Mouse (Mus musculus) hindbrain, embryonic 15.5 days (tissue): ENCODE data around the gene 3110082I17Rik. TPM values are rescaled to one million over a fixed set of nuclear protein-coding genes. Genes with fewer than 3 reads are reported as not detected.

Source experiments
- ATAC-seq: fragments of 200-750 bp; cut with Nextera tagmentation; 2 replicates; pipeline ENCODE4 v1.8.0; 2017; ENCODE audit warnings: low read depth, moderate number of reproducible peaks, moderate TSS enrichment; ENCODE audit not compliant: low FRiP score
- H3K27ac ChIP-seq: fragments of 300-500 bp; sonication (generic); replicated peaks from 2 replicates; pipeline ENCODE4 v1.5.1; 2015; ENCODE audit warnings: mild to moderate bottlenecking, inconsistent platforms
- H3K27me3 ChIP-seq: fragments of 300-500 bp; sonication (generic); 2 replicates; pipeline ENCODE4 v1.6.1; 2015; ENCODE audit warnings: control low read depth, inconsistent platforms
- H3K36me3 ChIP-seq: fragments of 300-500 bp; sonication (generic); 2 replicates; pipeline ENCODE4 v1.6.1; 2015; ENCODE audit warnings: control low read depth, inconsistent platforms
- H3K4me1 ChIP-seq: fragments of 300-500 bp; sonication (generic); replicated peaks from 2 replicates; pipeline ENCODE4 v1.6.1; 2015; ENCODE audit warnings: control low read depth, inconsistent platforms
- H3K4me2 ChIP-seq: fragments of 300-500 bp; sonication (generic); 2 replicates; pipeline ENCODE4 v1.6.1; 2015; ENCODE audit warnings: moderate library complexity, mild to moderate bottlenecking, inconsistent platforms
- H3K4me3 ChIP-seq: fragments of 300-500 bp; sonication (generic); 2 replicates; pipeline ENCODE4 v1.5.1; 2015; ENCODE audit warnings: mild to moderate bottlenecking, inconsistent platforms
- H3K9ac ChIP-seq: fragments of 300-500 bp; sonication (generic); 2 replicates; pipeline ENCODE4 v1.6.1; 2015; ENCODE audit warnings: inconsistent platforms
- H3K9me3 ChIP-seq: fragments of 300-500 bp; sonication (generic); 2 replicates; pipeline ENCODE4 v1.6.1; 2016; ENCODE audit warnings: control low read depth, inconsistent platforms
- WGBS: fragments of 180-500 bp; shearing (Covaris S2); methylation state at CpG from one replicate; pipeline ENCODE4 v1.1.7; 2015; 5-methylcytosine and 5-hydroxymethylcytosine counted together
- polyA plus RNA-seq: library from polyadenylated mRNA; unstranded; fragments of >200 nt; fragmentation: Nextera tagmentation; extraction: Ambion mirVana; gene quantifications from 2 replicates; pipeline ENCODE4 v1.2.1, GENCODE M21; 2015

3110082I17Rik gene
- polyA plus RNA-seq, 1 experiment from 2014 or later = 17.9 TPM

GRCm38 (mm10) chr5:139483171-139483848 lies 23.0 kb upstream of the 3110082I17Rik start:
- peaks cover 19% of the 10 kb centered on the region for H3K4me1 ChIP-seq
- peak overlapping the region; percentile 92 for H3K9ac ChIP-seq
- H3K4me2 ChIP-seq = peak overlapping the region; percentile 80
- H3K27me3 ChIP-seq = no peaks in the 10 kb centered on the region
- ATAC-seq = no peak
- peak overlapping the region; percentile 91; the same call in 1 of the 2 replicates for H3K27ac ChIP-seq
- no peaks in the 10 kb centered on the region for H3K9me3 ChIP-seq
- H3K36me3 ChIP-seq = peaks cover 25% of the 10 kb centered on the region
- 66% methylated on average over 14 of the region's 14 CpGs for WGBS
- peak overlapping the region; percentile 98 for H3K4me3 ChIP-seq

DNA sequence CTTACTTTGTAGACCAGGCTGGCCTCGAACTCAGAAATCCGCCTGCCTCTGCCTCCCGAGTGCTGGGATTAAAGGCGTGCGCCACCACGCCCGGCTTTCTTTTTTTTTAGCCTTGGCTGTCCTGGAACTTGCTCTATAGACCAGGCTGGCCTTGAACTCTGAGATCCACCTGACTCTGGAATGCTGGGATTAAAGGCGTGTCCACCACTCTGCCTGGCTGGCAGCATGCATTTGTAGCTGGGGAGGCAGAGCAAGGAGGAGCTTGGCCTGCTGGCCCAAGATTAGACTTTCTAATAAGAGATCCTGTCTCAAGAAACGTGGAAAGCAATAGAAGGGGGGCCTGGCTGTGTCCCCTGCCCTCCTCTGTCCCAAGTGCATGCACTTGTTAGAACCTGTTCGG lies 20.1 kb upstream of the 3110082I17Rik start:
- Histone ChIP-seq H3K27ac (no peak overlapping the region), H3K4me1 (peaks cover 19% of the 10 kb centered on the region), H3K27me3 (no peaks in the 10 kb centered on the region), H3K4me3 (no peak overlapping the region), H3K9ac (no peak overlapping the region), H3K4me2 (no peak overlapping the region), H3K9me3 (no peaks in the 10 kb centered on the region), H3K36me3 (peaks cover 40% of the 10 kb centered on the region)
- no peak for ATAC-seq
- 96% methylated on average over 10 of the region's 10 CpGs for WGBS

DNA sequence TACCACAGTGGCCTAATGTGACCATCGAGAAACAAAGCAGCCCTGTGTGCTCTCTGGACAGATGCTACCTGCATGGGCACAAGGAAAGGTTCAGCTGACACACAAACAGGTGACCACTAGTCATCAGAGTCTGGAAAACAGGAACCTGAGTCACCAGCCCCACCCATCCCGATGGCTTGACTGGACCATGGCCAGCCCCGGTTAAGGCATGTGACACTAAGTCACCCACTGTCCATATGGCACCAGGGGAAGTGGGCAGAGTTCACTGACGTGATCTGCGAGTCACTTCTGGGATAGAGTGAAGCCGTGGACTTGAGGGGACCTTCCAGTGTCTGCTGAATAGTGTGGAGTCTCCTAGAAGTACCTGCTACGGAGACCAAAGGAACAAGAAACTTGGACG lies 18.8 kb upstream of the 3110082I17Rik start:
- no peak for ATAC-seq

DNA sequence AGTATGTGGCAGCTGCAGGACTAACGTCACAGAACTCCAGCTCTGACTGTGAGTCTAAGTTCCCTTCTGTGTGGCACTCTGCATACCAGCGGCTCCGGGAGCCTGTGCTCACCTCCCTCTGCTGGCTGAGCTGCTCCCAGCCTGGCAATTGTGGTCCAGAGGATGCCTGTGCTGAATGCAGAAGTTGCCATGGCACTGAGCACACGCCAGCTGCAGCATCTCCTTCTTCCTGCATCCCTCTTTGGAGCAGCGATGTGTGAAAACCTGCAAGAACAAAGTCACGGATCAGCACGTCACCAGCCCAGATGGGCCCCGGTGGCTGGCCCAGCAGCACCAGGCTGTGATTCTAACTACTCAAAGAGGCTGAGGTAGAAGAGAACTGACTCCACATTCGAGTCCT lies 14.4 kb upstream of the 3110082I17Rik start:
- no peak overlapping the region for H3K4me2 ChIP-seq
- no peaks in the 10 kb centered on the region for H3K4me1 ChIP-seq
- WGBS = 43% methylated on average over 9 of the region's 9 CpGs
- peaks cover 61% of the 10 kb centered on the region for H3K36me3 ChIP-seq
- no peaks in the 10 kb centered on the region for H3K9me3 ChIP-seq
- no peak overlapping the region for H3K27ac ChIP-seq
- no peak overlapping the region for H3K9ac ChIP-seq
- H3K27me3 ChIP-seq = no peaks in the 10 kb centered on the region
- H3K4me3 ChIP-seq = no peak overlapping the region
- ATAC-seq = no peak

More for the DNA sequence above, 18.8 kb upstream of the 3110082I17Rik start:
- Histone ChIP-seq H3K4me1 (peaks cover 15% of the 10 kb centered on the region), H3K9ac (no peak overlapping the region), H3K36me3 (peaks cover 49% of the 10 kb centered on the region), H3K4me2 (no peak overlapping the region), H3K27me3 (no peaks in the 10 kb centered on the region), H3K9me3 (no peaks in the 10 kb centered on the region), H3K4me3 (no peak overlapping the region), H3K27ac (no peak overlapping the region)
- WGBS = 89% methylated on average over 8 of the region's 8 CpGs

DNA sequence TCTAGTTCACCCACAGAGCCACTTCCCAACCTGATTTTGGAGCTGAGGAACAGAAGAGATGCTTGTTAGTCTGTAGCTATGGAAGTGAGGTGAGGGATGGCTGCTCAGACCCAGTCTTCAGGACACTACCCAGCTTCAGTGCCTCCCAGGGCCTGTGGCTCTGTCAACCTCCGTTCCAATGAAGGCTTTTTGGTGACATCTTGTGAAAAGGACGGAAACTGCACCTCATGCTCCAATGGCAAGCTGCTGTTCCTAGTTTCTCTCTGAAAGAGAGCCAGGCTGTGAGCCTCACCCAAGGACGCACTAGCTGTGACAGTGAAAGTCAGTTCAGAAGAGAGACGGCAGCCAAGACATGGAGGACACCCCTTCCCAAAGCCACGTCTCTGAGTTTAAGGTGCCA lies 7.7 kb upstream of the 3110082I17Rik start:
- H3K9me3 ChIP-seq = no peaks in the 10 kb centered on the region
- ATAC-seq = peak; percentile 45; the same call in 1 of the 2 replicates
- 57% methylated on average over 5 of the region's 5 CpGs for WGBS
- H3K36me3 ChIP-seq = peaks cover 17% of the 10 kb centered on the region
- H3K4me3 ChIP-seq = no peak overlapping the region
- H3K27ac ChIP-seq = no peak overlapping the region
- no peaks in the 10 kb centered on the region for H3K27me3 ChIP-seq
- H3K4me1 ChIP-seq = no peaks in the 10 kb centered on the region
- H3K4me2 ChIP-seq = no peak overlapping the region
- no peak overlapping the region for H3K9ac ChIP-seq

DNA sequence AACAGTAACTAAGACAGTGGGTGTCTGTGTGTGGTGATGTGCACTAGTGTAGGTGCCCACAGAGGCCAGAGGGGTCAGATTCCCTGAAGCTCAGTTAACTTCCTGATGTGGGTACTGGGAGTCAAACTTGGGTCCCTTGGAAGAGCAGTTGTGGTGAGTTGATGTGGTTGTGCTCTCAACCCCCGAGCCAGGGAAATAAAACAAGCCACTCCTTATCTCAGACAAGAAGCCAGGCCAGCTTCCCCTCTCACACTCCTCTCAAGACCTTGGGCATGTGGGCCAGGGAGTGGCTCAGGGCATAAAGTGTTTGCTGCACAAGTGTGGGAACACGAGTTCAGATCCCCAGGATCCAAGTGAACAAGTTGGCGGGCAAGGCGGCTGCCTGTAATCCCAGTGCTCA lies 6.5 kb upstream of the 3110082I17Rik start:
- H3K9me3 ChIP-seq = no peaks in the 10 kb centered on the region
- WGBS = 75% methylated on average over 4 of the region's 4 CpGs

DNA sequence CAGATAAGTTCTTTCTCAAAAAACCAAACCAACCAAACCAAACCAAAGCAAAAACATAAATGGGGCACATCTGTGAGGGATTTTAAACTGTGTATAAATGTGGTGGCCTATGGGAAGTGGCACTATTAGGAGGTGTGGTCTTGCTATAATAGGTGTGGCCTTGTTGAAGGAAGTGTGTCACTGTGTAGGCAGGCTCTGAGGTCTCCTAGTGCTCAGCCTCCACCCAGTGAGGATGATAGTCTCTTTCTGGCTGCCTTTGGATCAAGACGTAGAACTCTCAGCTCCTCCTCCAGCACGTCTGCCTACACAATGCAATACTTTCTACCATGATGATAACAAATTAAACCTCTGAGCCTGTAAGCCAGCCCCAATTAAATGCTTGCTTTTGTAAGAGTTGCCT lies 6.0 kb upstream of the 3110082I17Rik start:
- 80% methylated on average over 2 of the region's 2 CpGs for WGBS

More for the DNA sequence above, 6.5 kb upstream of the 3110082I17Rik start:
- Histone ChIP-seq H3K4me2 (no peak overlapping the region), H3K27ac (no peak overlapping the region), H3K27me3 (no peaks in the 10 kb centered on the region), H3K4me1 (no peaks in the 10 kb centered on the region), H3K36me3 (peaks cover 7% of the 10 kb centered on the region), H3K9ac (no peak overlapping the region), H3K4me3 (no peak overlapping the region)
- no peak for ATAC-seq

DNA sequence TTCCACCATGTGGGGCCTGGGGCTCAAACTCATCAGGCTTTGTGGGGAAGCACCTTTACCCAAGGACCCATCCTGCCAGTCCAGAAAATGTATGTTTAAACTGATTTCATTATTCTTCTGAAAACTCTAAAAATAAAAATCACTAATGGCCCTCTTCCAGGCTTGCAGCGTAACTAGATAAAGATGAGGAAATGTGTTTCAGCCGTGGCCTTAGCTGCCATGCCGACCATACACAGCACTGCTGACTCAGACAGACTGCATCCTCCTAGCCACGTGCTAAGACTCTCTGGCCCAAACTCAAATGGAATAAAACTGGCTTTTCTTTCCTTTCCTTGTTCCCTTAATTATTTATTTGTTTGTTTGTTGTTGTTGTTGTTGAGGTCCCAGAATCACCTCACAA lies 4.5 kb upstream of the 3110082I17Rik start:
- H3K4me1 ChIP-seq = peaks cover 5% of the 10 kb centered on the region; the same call in 1 of the 2 replicates
- H3K4me3 ChIP-seq = no peak overlapping the region
- no peak overlapping the region for H3K9ac ChIP-seq
- no peak overlapping the region for H3K27ac ChIP-seq
- H3K27me3 ChIP-seq = no peaks in the 10 kb centered on the region
- H3K36me3 ChIP-seq = no peaks in the 10 kb centered on the region
- no peak for ATAC-seq
- WGBS = 80% methylated on average over 4 of the region's 4 CpGs
- H3K9me3 ChIP-seq = no peaks in the 10 kb centered on the region
- no peak overlapping the region for H3K4me2 ChIP-seq

More for the DNA sequence above, 6.0 kb upstream of the 3110082I17Rik start:
- no peak for ATAC-seq
- Histone ChIP-seq H3K9ac (no peak overlapping the region), H3K4me1 (no peaks in the 10 kb centered on the region), H3K4me3 (no peak overlapping the region), H3K4me2 (no peak overlapping the region), H3K9me3 (no peaks in the 10 kb centered on the region), H3K27ac (no peak overlapping the region), H3K27me3 (no peaks in the 10 kb centered on the region), H3K36me3 (peaks cover 3% of the 10 kb centered on the region)

DNA sequence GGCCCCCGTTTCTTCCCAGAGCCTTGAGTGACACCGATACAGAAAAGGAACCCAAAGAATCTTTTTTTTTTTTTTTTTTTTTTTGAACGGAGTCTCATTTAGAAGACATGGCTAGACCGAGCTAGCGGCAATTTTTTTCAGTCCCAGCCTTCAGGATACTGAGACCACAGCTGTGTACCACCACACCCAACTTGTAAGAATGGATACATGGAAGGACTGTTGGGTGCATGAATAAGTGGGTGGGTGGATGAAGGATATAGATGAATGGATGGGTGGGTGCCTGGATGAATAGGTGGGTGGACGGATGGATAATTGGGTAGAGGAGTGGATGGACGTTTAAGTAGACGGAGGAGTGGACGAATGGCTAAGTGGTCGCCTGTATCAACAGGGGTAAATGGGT lies 389 bp downstream of the 3110082I17Rik start:
- no peaks in the 10 kb centered on the region for H3K36me3 ChIP-seq
- WGBS = 11% methylated on average over 10 of the region's 10 CpGs
- no peaks in the 10 kb centered on the region for H3K9me3 ChIP-seq
- no peak overlapping the region for H3K27ac ChIP-seq
- peak overlapping the region; percentile 72 for H3K4me2 ChIP-seq
- H3K4me1 ChIP-seq = peaks cover 15% of the 10 kb centered on the region
- ATAC-seq = 0 out of 2 replicates have a peak, but pooled peaks have one; percentile 43
- peak overlapping the region; percentile 58 for H3K4me3 ChIP-seq
- H3K9ac ChIP-seq = peak overlapping the region; percentile 58
- no peaks in the 10 kb centered on the region for H3K27me3 ChIP-seq

- Histone ChIP-seq H3K4me2 (no peak overlapping the region), H3K9me3 (no peaks in the 10 kb centered on the region), H3K36me3 (peaks cover 2% of the 10 kb centered on the region; the same call in 1 of the 2 replicates), H3K9ac (no peak overlapping the region), H3K27me3 (no peaks in the 10 kb centered on the region), H3K4me1 (peaks cover 15% of the 10 kb centered on the region), H3K4me3 (no peak overlapping the region), H3K27ac (no peak overlapping the region)
- 91% methylated on average over 8 of the region's 8 CpGs for WGBS
- no peak for ATAC-seq
Measured at GRCm38 (mm10) chr5:139457241-139457640, 3.1 kb downstream of the 3110082I17Rik start.

DNA sequence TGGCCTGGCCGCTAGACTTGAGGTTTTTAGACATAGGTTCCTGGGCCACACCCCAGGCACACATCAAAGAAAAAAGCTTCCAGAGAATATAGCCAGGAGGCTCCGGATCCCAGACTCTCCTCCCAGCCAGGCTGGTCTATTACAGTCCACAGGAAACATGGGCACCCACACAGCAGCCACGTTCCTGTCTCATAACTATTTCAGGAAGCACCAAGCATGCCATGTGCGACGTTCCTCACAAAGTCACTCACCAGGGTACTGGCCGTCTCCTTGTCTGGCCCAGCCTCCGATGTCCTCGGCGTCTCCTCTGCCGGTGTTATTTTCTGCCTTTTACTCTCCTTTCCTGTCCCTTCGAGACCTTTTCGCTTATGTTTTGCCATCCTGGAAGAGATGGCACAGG lies 5.2 kb downstream of the 3110082I17Rik start:
- no peak for ATAC-seq
- peaks cover 11% of the 10 kb centered on the region for H3K4me1 ChIP-seq
- H3K4me2 ChIP-seq = no peak overlapping the region
- no peak overlapping the region for H3K27ac ChIP-seq
- WGBS = 87% methylated on average over 12 of the region's 12 CpGs
- H3K4me3 ChIP-seq = no peak overlapping the region
- no peaks in the 10 kb centered on the region for H3K27me3 ChIP-seq
- no peak overlapping the region for H3K9ac ChIP-seq
- H3K9me3 ChIP-seq = no peaks in the 10 kb centered on the region
- H3K36me3 ChIP-seq = peaks cover 2% of the 10 kb centered on the region; the same call in 1 of the 2 replicates

- no peak for ATAC-seq
- no peaks in the 10 kb centered on the region for H3K27me3 ChIP-seq
- WGBS = 85% methylated on average over 10 of the region's 10 CpGs
- H3K36me3 ChIP-seq = peaks cover 2% of the 10 kb centered on the region; the same call in 1 of the 2 replicates
- H3K4me1 ChIP-seq = peaks cover 16% of the 10 kb centered on the region
- H3K4me2 ChIP-seq = no peak overlapping the region
- no peak overlapping the region for H3K27ac ChIP-seq
- no peak overlapping the region for H3K4me3 ChIP-seq
- no peak overlapping the region for H3K9ac ChIP-seq
- no peaks in the 10 kb centered on the region for H3K9me3 ChIP-seq
Measured at GRCm38 (mm10) chr5:139453031-139453430, 7.3 kb downstream of the 3110082I17Rik start.
